Mouse (Mus musculus): Measurements from ENCODE around the gene Hoxa5. TPM values are rescaled to one million over a fixed set of nuclear protein-coding genes. Genes with fewer than 3 reads are reported as not detected.
A peak's percentile ranks its signal among the peaks of the same experiment; 100 is the strongest.

Hoxa5 gene
- total RNA-seq, 2 experiments from 2014 or later = 1.9 to 3.5 TPM

GRCm38 (mm10) chr6:52178918-52179665 is 25.3 kb downstream of the Hoxa5 start:
- no peak for DNase-seq

- no peak for DNase-seq
Measured at GRCm38 (mm10) chr6:52177806-52178205, 26.6 kb downstream of the Hoxa5 start.

GRCm38 (mm10) chr6:52177061-52177735 is 27.2 kb downstream of the Hoxa5 start, which contains the start of gene 5730596B20Rik:
TSS of gene 5730596B20Rik (plus strand) at chr6:52177498.
- no peak for DNase-seq

GRCm38 (mm10) chr6:52176391-52176790 is 28.0 kb downstream of the Hoxa5 start:
- no peak for DNase-seq

GRCm38 (mm10) chr6:52175864-52176263 is 28.5 kb downstream of the Hoxa5 start:
- no peak for DNase-seq

GRCm38 (mm10) chr6:52174968-52175751 is 29.2 kb downstream of the Hoxa5 start:
- DNase-seq = no peak

GRCm38 (mm10) chr6:52173648-52174047 is 30.7 kb downstream of the Hoxa5 start:
- DNase-seq = no peak

- peak; percentile 74 for DNase-seq
Measured at GRCm38 (mm10) chr6:52172501-52172900, 31.9 kb downstream of the Hoxa5 start.

GRCm38 (mm10) chr6:52171938-52172337 is 32.4 kb downstream of the Hoxa5 start:
- DNase-seq = no peak

GRCm38 (mm10) chr6:52171331-52171730 is 33.1 kb downstream of the Hoxa5 start:
- no peak for DNase-seq

- no peak for DNase-seq
Measured at GRCm38 (mm10) chr6:52170898-52171223, 33.5 kb downstream of the Hoxa5 start.

- DNase-seq = no peak
Measured at GRCm38 (mm10) chr6:52170166-52170897, 34.1 kb downstream of the Hoxa5 start.

GRCm38 (mm10) chr6:52169499-52170165 is 34.8 kb downstream of the Hoxa5 start:
- no peak for DNase-seq

GRCm38 (mm10) chr6:52168191-52169055 is 36.0 kb downstream of the Hoxa5 start:
- peak; percentile 44 for DNase-seq

- no peak for DNase-seq
Measured at GRCm38 (mm10) chr6:52167736-52168161, 36.6 kb downstream of the Hoxa5 start.

GRCm38 (mm10) chr6:52167176-52167575 is 37.2 kb downstream of the Hoxa5 start:
- DNase-seq = no peak

GRCm38 (mm10) chr6:52166431-52167077 is 37.8 kb downstream of the Hoxa5 start:
- DNase-seq = no peak

- no peak for DNase-seq
Measured at GRCm38 (mm10) chr6:52165441-52166370, 38.7 kb downstream of the Hoxa5 start.
